Mouse (Mus musculus): ENCODE measurements at regions not wholly inside any gene's neighbourhood (a gene's known extent, or its start where the extent isn't known, plus 50 kb on each side); places are given as distances from the start of the nearest gene placed in this dataset.

DNA sequence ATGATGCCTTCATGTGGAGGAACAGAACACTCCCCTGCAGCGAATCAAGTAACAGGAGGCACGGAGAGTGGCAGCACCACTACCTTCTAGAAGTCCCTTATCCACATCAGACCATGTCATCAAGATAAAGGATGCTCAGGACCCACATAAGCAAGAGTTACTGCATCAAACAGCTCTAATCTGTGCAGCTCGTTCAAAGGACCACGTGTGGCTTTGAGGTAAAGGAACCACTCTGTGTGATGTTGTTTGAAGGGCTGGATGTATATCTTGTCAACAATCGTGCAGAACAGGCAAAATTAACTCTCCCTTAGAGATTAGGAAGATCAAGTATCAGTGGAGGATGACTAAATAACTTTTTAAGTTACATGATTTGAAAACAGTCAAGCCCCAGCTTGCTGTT lies 68.8 kb upstream of the Cd44 start:
- Histone ChIP-seq H3K9me3 (replicated peaks) (no peaks in the 10 kb centered on the region), H3K4me2 (no peak overlapping the region), H3K4me3 (replicated peaks) (no peak overlapping the region), H3K9ac (no peak overlapping the region), H3K27me3 (no peaks in the 10 kb centered on the region), H3K4me1 (replicated peaks) (no peaks in the 10 kb centered on the region), H3K36me3 (replicated peaks) (no peaks in the 10 kb centered on the region), H3K27ac (replicated peaks) (no peak overlapping the region)
- 53% methylated on average over 5 of the region's 5 CpGs for WGBS (ENCODE audit: insufficient replicate concordance)
- no peak for ATAC-seq (ENCODE audit: insufficient read depth)

GRCm38 (mm10) chr2:102967950-102968722 lies 66.7 kb upstream of the Cd44 start:
- Histone ChIP-seq H3K27me3 (no peaks in the 10 kb centered on the region), H3K4me1 (replicated peaks) (no peaks in the 10 kb centered on the region), H3K4me2 (no peak overlapping the region), H3K9ac (no peak overlapping the region), H3K4me3 (replicated peaks) (no peak overlapping the region), H3K27ac (replicated peaks) (0 out of 2 replicates have a peak overlapping the region, but pooled peaks have one; percentile 9), H3K9me3 (replicated peaks) (no peaks in the 10 kb centered on the region), H3K36me3 (replicated peaks) (no peaks in the 10 kb centered on the region)
- no peak for ATAC-seq (ENCODE audit: insufficient read depth)
- 38% methylated on average over 7 of the region's 7 CpGs for WGBS (ENCODE audit: insufficient replicate concordance)

DNA sequence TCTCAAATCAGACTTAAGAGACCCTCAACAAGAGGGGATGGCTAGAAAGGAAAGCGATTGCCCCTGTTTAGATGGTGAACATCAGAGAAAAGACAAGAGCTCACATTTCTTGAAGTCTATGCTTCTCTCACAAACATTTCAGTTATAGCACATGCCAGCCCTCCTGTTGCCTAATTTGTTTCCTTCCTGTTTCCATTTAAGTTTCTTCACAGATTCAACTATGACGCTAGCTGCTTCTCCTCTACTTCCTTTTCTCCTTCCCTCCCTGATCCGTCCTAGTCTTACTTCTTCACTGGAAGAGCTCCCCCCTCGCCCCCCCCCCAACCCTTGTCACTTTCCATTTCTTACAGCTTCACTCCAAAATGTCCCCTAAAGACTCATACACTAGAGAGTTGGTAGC lies 66.0 kb upstream of the Cd44 start:
- 0 out of 2 replicates have a peak overlapping the region, but pooled peaks have one; percentile 9 for H3K27ac ChIP-seq (replicated peaks)
- no peak for ATAC-seq (ENCODE audit: insufficient read depth)
- no peaks in the 10 kb centered on the region for H3K36me3 ChIP-seq (replicated peaks)
- H3K9me3 ChIP-seq (replicated peaks) = no peaks in the 10 kb centered on the region
- no peaks in the 10 kb centered on the region for H3K4me1 ChIP-seq (replicated peaks)
- WGBS (ENCODE audit: insufficient replicate concordance) = 57% methylated on average over 4 of the region's 4 CpGs
- no peak overlapping the region for H3K4me2 ChIP-seq
- no peaks in the 10 kb centered on the region for H3K27me3 ChIP-seq
- no peak overlapping the region for H3K9ac ChIP-seq
- no peak overlapping the region for H3K4me3 ChIP-seq (replicated peaks)

- Histone ChIP-seq H3K4me2 (no peak overlapping the region), H3K36me3 (replicated peaks) (no peaks in the 10 kb centered on the region), H3K4me1 (replicated peaks) (no peaks in the 10 kb centered on the region), H3K9me3 (replicated peaks) (no peaks in the 10 kb centered on the region), H3K4me3 (replicated peaks) (no peak overlapping the region), H3K27me3 (no peaks in the 10 kb centered on the region), H3K27ac (replicated peaks) (no peak overlapping the region), H3K9ac (no peak overlapping the region)
- WGBS (ENCODE audit: insufficient replicate concordance) = 71% methylated on average over 5 of the region's 5 CpGs
- ATAC-seq (ENCODE audit: insufficient read depth) = no peak
Observed at GRCm38 (mm10) chr2:102959067-102959645, 57.7 kb upstream of the Cd44 start.

DNA sequence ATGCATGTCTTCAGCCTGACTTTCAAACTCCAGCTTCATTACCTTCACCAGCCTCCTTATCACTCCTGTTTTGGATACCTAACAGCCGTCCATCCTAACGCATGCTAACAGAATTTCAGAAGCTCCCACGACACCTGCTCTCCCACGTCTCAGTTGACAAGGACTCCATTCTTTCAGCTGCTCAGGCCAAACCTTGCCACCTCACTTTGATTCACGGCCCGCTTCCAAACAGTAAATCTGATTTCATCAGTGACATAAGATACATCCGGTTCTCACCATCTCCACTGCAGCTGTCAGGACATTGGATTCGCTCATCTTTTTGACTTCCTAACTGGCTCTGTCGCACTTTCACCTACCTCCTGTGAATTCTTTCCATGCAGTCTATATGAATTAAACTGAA lies 57.1 kb upstream of the Cd44 start:
- Histone ChIP-seq H3K4me2 (no peak overlapping the region), H3K27ac (replicated peaks) (no peak overlapping the region), H3K4me1 (replicated peaks) (no peaks in the 10 kb centered on the region), H3K27me3 (no peaks in the 10 kb centered on the region), H3K4me3 (replicated peaks) (no peak overlapping the region), H3K36me3 (replicated peaks) (no peaks in the 10 kb centered on the region), H3K9ac (no peak overlapping the region), H3K9me3 (replicated peaks) (no peaks in the 10 kb centered on the region)
- ATAC-seq (ENCODE audit: insufficient read depth) = no peak
- 73% methylated on average over 9 of the region's 9 CpGs for WGBS (ENCODE audit: insufficient replicate concordance)

DNA sequence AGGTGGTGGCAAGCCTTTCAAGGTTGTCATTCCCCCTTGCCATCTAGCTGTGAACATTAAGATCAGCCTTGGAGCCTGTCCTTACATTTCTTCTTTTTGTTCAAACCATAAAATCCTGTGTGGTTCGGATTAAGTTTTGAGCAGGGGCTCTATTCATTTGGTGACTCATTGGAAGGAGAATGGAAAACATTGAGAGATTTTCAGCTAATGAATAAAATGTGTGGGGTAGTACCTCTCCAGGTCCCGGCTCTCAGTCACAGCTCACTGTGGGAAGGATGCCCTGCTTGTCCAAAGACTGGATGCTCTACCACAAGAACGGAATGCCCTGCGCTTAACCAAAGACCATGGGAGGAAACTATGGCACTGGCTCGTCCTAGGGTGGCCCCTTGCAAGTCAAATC lies 56.3 kb upstream of the Cd44 start:
- Histone ChIP-seq H3K4me3 (replicated peaks) (no peak overlapping the region), H3K4me2 (no peak overlapping the region), H3K4me1 (replicated peaks) (no peaks in the 10 kb centered on the region), H3K9ac (no peak overlapping the region), H3K36me3 (replicated peaks) (no peaks in the 10 kb centered on the region), H3K27ac (replicated peaks) (no peak overlapping the region), H3K27me3 (no peaks in the 10 kb centered on the region), H3K9me3 (replicated peaks) (no peaks in the 10 kb centered on the region)
- WGBS (ENCODE audit: insufficient replicate concordance) = 65% methylated on average over 5 of the region's 5 CpGs
- no peak for ATAC-seq (ENCODE audit: insufficient read depth)

- no peaks in the 10 kb centered on the region for H3K9me3 ChIP-seq (replicated peaks)
- H3K4me3 ChIP-seq (replicated peaks) = no peak overlapping the region
- H3K27ac ChIP-seq (replicated peaks) = no peak overlapping the region
- WGBS (ENCODE audit: insufficient replicate concordance) = 68% methylated on average over 6 of the region's 6 CpGs
- H3K27me3 ChIP-seq = no peaks in the 10 kb centered on the region
- H3K4me1 ChIP-seq (replicated peaks) = no peaks in the 10 kb centered on the region
- no peak for ATAC-seq (ENCODE audit: insufficient read depth)
- H3K4me2 ChIP-seq = no peak overlapping the region
- no peak overlapping the region for H3K9ac ChIP-seq
- no peaks in the 10 kb centered on the region for H3K36me3 ChIP-seq (replicated peaks)
Observed at GRCm38 (mm10) chr2:102956858-102957242, 55.4 kb upstream of the Cd44 start.

GRCm38 (mm10) chr2:102956108-102956857 lies 54.8 kb upstream of the Cd44 start:
- no peak for ATAC-seq (ENCODE audit: insufficient read depth)

DNA sequence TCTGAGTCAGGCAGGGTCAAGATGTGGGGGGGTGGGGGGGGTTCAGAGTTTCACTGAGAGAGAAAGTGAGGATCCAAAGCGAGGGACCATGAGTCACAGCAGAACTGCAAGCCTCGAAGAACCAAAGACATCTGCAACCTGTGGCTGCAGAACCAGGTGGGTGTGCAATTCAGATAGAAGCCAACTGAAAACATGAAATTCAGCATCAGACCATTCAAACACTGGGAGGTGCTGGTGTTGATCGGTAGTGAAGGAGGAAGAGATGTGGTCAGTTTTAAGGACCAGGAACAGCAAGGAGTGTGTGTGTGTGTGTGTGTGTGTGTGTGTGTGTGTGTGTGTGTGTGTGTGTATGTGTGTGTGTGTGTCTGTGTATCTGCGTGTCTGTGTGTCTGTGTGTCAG lies 53.8 kb upstream of the Cd44 start:
- no peaks in the 10 kb centered on the region for H3K4me1 ChIP-seq (replicated peaks)
- H3K9me3 ChIP-seq (replicated peaks) = no peaks in the 10 kb centered on the region
- H3K9ac ChIP-seq = no peak overlapping the region
- H3K27ac ChIP-seq (replicated peaks) = no peak overlapping the region
- ATAC-seq (ENCODE audit: insufficient read depth) = no peak
- no peak overlapping the region for H3K4me3 ChIP-seq (replicated peaks)
- no peak overlapping the region for H3K4me2 ChIP-seq
- no peaks in the 10 kb centered on the region for H3K27me3 ChIP-seq
- WGBS (ENCODE audit: insufficient replicate concordance) = 54% methylated on average over 4 of the region's 4 CpGs
- H3K36me3 ChIP-seq (replicated peaks) = no peaks in the 10 kb centered on the region

More at GRCm38 (mm10) chr2:102956108-102956857, 54.8 kb upstream of the Cd44 start:
- 74% methylated on average over 7 of the region's 7 CpGs for WGBS (ENCODE audit: insufficient replicate concordance)
- Histone ChIP-seq H3K4me3 (replicated peaks) (no peak overlapping the region), H3K4me2 (no peak overlapping the region), H3K9ac (no peak overlapping the region), H3K36me3 (replicated peaks) (no peaks in the 10 kb centered on the region), H3K27me3 (no peaks in the 10 kb centered on the region), H3K9me3 (replicated peaks) (no peaks in the 10 kb centered on the region), H3K4me1 (replicated peaks) (no peaks in the 10 kb centered on the region), H3K27ac (replicated peaks) (no peak overlapping the region)
